In the genomic region with DNA sequence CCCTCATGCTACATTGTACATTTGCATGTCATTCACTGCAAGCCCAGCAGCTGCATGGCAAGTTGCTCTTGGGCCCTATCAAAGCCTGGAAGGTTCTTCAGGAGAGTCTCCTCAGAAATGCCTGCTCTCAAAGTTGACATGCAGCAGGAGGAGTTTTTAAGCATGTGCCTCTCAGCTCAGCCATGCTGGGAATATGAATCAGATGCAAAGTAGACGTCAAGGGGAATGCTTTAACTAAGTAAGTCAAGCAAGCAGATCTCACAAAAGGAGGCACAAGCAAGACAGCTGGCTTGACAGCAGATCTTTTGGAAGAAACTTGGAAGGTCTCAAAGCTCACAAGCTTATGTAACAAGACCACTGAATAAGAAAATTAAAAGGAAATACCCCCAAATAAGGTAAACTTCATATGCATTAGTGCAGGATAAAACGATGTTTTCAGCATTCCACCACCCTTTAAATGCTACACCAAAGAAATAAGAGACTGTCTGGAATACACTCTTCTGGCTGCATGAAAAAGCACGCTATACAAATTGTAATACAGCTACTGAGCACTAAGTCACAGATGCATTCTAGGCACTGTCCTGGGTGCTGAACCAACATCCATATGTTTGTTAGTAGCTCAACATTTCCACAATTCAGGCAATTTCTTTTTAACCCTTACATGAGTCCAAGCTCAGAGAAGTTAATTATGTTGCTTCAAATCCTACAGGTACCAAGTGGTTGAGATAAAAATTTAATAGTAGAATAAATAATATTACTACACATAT, we compare ENCODE assay signal across 15 mouse cellular contexts.
DNase-seq lines count a peak whose midpoint lies in the region; ATAC-seq lines count a peak whose summit lies in the region.
"Had no signal": no experiment of that assay in that cellular context is flagged by ENCODE, and none has a peak within 500 bp of the region (broad histone marks: within the 10 kb centered on the region; RNA-seq: fewer than 3 reads in every experiment).

No protein-coding gene starts in this region.

- H3K4me2 ChIP-seq in hindbrain, embryonic 11.5 days (replicated peaks; ENCODE audit: low read depth, low read length) = no peak overlapping the region
- no peak overlapping the region for H3K4me2 ChIP-seq in hindbrain, embryonic 16.5 days (ENCODE audit: low read length)
- H3K4me2 ChIP-seq: heart, embryonic 15.5 days; limb, embryonic 12.5 days; neural tube, embryonic 15.5 days had no signal

- WGBS in hindbrain, embryonic 11.5 days = 47% methylated on average over 3 of the region's 3 CpGs
- WGBS in hindbrain, embryonic 16.5 days = 46% methylated on average over 3 of the region's 3 CpGs

- no peak overlapping the region for H3K4me3 ChIP-seq in hindbrain, embryonic 11.5 days (ENCODE audit: low read depth, low read length)
- H3K4me3 ChIP-seq in hindbrain, embryonic 16.5 days (ENCODE audit: low read length) = no peak overlapping the region
- H3K4me3 ChIP-seq: heart, embryonic 15.5 days; limb, embryonic 12.5 days; neural tube, embryonic 15.5 days had no signal

- no peak for ATAC-seq in hindbrain, embryonic 11.5 days (ENCODE audit: low FRiP score)
- no peak for ATAC-seq in hindbrain, embryonic 16.5 days

- DNase-seq in hindbrain, embryonic 11.5 days (ENCODE audit: low spot score) = peak; percentile 11
- peak; percentile 8 for DNase-seq in right cerebral cortex, adult 18-20 months
- no peak for DNase-seq in right cerebral cortex, postnatal 4 days
- DNase-seq in forelimb bud, embryonic 11.5 days (ENCODE audit: low read depth, low spot score) = peak; percentile 20
- no peak for DNase-seq in cerebellum, adult 11 months
- DNase-seq in thymus, postnatal 0 days (ENCODE audit: low spot score) = no peak
- DNase-seq: cerebellum, postnatal 25 days; gastrocnemius, postnatal 25 days; right cerebral cortex, postnatal 14 days; thymus, postnatal 36 days had no signal

- no peaks in the 10 kb centered on the region for H3K27me3 ChIP-seq in hindbrain, embryonic 11.5 days (ENCODE audit: control insufficient read depth, insufficient read depth, low read length)
- H3K27me3 ChIP-seq in hindbrain, embryonic 16.5 days (replicated peaks; ENCODE audit: control insufficient read depth, insufficient read depth, low read length) = no peaks in the 10 kb centered on the region
- H3K27me3 ChIP-seq: CH12.LX; heart, embryonic 15.5 days; limb, embryonic 12.5 days; neural tube, embryonic 15.5 days had no signal

- no peak overlapping the region for H3K9ac ChIP-seq in hindbrain, embryonic 11.5 days (ENCODE audit: low read depth, low read length)
- no peak overlapping the region for H3K9ac ChIP-seq in hindbrain, embryonic 16.5 days (ENCODE audit: low read depth, low read length)
- H3K9ac ChIP-seq: heart, embryonic 15.5 days; limb, embryonic 12.5 days; neural tube, embryonic 15.5 days had no signal

- no peak overlapping the region for H3K27ac ChIP-seq in hindbrain, embryonic 11.5 days (ENCODE audit: low read depth, low read length)
- no peak overlapping the region for H3K27ac ChIP-seq in hindbrain, embryonic 16.5 days (ENCODE audit: low read depth, low read length)
- H3K27ac ChIP-seq: heart, embryonic 15.5 days; limb, embryonic 12.5 days; neural tube, embryonic 15.5 days had no signal

- H3K9me3 ChIP-seq in hindbrain, embryonic 11.5 days (ENCODE audit: control insufficient read depth, low read length) = no peaks in the 10 kb centered on the region
- no peaks in the 10 kb centered on the region for H3K9me3 ChIP-seq in hindbrain, embryonic 16.5 days (ENCODE audit: control insufficient read depth, low read length)
- H3K9me3 ChIP-seq: heart, embryonic 15.5 days; limb, embryonic 12.5 days; neural tube, embryonic 15.5 days had no signal

- no peaks in the 10 kb centered on the region for H3K36me3 ChIP-seq in hindbrain, embryonic 11.5 days (ENCODE audit: control insufficient read depth, insufficient read depth, low read length)
- no peaks in the 10 kb centered on the region for H3K36me3 ChIP-seq in hindbrain, embryonic 16.5 days (ENCODE audit: control insufficient read depth, insufficient read depth, low read length)
- H3K36me3 ChIP-seq: heart, embryonic 15.5 days; limb, embryonic 12.5 days; neural tube, embryonic 15.5 days had no signal

- H3K4me1 ChIP-seq in hindbrain, embryonic 11.5 days (replicated peaks; ENCODE audit: control insufficient read depth, insufficient read depth, low read length) = no peaks in the 10 kb centered on the region
- H3K4me1 ChIP-seq in hindbrain, embryonic 16.5 days (ENCODE audit: control insufficient read depth, insufficient read depth, low read depth, low read length) = no peaks in the 10 kb centered on the region
- H3K4me1 ChIP-seq: heart, embryonic 15.5 days; limb, embryonic 12.5 days; neural tube, embryonic 15.5 days had no signal

Comparison
In these comparisons a context has a peak if more than half of its experiments do, and no peak if none do; other contexts are left out.
1. DNase-seq: peak in hindbrain, embryonic 11.5 days (single experiment), right cerebral cortex, adult 18-20 months (single experiment) and forelimb bud, embryonic 11.5 days (single experiment); none in right cerebral cortex, postnatal 4 days (single experiment), cerebellum, adult 11 months (single experiment) and thymus, postnatal 0 days (single experiment).